Mouse (Mus musculus) spleen, embryonic (tissue): ENCODE results near the gene Chst15.

ENCODE experiments used
- CTCF ChIA-PET: fragments of 350-600 bp; sonication (Branson Sonifier 250); formaldehyde crosslinking; loops from one replicate; lab custom pipeline; 2022; lab: Charles Lee

Chst15 gene

DNA sequence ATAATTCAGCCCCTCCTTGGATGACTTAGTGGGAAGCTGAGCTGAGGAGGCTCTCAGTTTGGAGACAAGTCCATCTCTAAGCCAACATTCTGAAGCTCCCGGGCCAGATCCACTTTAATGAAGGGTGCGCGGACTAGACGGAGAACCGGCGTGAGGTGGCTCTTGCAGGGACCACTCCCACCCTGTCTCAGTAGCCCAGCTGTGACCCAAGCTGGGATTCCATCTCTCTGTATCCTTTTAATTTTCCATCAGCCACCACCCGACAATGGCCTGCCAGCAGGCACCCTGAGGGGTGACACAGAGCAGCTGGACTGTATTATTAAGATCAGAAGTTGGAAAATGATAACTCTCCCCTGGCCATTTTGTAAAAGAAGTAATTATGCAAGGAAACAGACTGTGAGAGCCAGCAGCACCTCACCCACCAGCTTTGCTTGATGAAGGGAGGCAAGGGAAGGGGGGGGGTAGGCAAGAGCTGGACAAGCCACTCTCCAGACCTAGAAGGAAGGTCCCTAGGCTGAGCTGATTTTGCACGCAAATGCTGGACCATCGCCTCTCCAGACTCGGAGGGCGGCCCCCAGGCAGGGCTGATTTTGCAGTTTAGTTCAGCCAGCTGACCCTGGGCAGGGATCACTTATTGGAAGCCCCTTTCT is 20.4 kb upstream of the Chst15 start:
- CTCF ChIA-PET: no interaction called here

DNA sequence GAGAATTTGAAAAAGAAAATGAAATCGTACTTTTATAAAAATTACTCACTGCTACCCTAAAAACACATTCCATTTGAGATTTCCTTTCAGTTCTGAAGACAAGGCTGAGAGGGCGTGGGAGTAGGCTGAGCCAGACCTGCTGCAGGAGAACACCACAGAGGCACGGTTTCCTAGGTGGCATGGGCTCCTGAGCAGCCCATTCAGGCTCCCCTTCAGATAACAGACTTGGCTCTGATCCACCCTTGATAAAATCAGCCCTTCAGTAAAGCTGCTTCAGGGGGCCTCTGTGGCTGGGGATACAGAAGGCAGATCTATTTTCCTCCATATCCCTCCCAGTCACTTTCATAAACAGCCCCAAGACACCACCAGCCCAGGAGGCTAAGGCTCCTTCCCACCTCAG is 19.8 kb upstream of the Chst15 start:
- CTCF ChIA-PET: no interaction called here

DNA sequence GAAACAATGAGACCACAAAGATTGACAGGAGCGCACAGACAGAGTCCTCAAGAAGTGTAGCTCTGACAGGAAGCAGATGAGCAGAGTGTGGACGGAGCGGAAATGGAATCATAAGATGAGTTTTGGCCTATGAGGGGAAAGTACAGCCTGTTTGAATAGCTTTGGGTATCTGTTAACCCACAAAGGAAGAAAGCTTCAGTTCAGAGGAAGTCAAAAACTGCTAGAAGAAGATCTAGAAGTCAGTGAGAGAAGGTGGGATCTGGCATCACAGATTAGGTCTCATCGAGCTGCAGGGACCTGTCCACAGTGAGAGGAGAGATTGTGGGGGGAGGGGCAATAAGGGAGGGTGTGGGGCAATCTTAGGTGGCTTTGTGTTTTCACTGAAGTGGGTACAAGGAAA is 18.3 kb upstream of the Chst15 start:
- CTCF ChIA-PET: interaction anchor here (0.5 kb wide), 1 partner anchor 35 kb away, joined by 3 read pairs; no protein-coding TSS in a partner anchor

DNA sequence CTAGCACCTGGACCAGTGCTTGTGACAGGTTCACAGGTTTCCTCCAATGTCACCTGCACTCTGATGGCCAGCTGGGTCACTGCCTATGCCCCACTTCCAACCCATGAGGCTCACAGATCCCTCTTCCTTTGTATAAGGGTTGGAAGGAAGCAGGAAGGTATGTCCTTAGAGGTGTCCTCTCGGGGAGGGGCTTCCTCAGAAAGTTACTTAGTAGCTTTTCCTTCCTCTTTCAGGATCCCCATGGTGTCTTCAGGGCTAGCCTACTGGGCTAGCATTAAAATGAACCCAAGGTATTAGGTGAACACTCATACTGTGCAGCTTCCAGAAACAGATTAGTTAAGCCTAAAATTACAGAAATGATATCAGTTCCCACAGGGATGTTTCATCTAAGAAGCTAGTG is 16.1 kb upstream of the Chst15 start:
- CTCF ChIA-PET: interaction anchor here (0.9 kb wide), 1 partner anchor 17 kb away, joined by 4 read pairs; the partner anchor contains the start of gene Chst15

DNA sequence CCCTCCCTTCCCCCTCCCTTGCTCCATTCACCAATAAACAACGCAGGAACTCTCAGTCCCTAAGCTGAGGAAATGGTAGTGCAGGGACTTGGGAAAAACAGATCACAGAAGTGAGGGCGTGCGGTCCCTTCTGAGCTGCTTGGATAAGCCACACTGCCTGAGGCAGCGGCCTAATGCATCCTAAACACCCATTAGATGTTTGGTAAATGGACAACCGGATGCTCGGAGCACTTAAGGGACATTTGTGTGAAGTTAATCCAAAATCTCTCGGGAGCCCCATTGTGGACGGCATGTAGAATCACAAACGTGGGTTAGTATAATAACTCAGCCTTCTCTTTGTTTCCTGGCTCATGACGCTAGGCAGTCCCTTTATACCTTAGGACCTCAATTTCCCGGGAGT is 15.1 kb upstream of the Chst15 start:
- CTCF ChIA-PET: no interaction called here

DNA sequence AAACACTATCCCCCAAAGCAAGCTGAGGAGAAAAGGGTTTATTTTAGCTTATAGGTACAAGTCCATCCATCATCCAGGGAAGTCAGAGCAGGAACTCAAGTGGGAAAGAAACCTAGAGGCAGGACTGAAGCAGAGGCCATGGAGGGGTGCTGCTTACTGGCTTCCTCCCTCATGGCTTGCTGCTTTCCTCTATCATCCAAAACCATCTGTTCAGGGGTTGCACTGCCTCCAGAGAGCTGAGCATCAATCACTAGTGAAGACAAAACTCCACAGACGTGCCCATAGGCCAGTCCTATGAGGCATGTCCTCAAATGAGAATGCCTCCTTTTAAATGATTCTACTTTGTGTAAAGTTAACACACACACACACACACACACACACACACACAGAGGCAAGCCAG is 13.2 kb upstream of the Chst15 start:
- CTCF ChIA-PET: no interaction called here

DNA sequence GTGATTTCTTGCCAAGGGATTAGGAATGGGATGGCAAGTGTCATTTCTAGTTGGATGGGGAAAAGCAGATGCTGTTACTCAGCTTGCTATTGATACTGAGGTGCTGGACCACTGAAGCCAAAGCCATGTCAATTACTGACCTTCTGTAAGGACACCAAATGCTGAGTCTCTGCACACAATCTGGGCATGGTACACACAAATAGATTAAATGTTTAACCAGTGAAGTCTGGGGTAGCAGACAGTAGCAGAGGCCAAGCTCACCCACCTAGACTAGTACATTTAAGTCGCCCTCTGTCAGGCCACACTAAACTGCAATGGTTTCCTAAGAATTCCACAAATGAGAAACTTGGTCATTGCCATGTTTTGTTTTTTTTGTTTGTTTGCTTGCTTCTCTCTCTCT is 11.6 kb upstream of the Chst15 start:
- CTCF ChIA-PET: no interaction called here

DNA sequence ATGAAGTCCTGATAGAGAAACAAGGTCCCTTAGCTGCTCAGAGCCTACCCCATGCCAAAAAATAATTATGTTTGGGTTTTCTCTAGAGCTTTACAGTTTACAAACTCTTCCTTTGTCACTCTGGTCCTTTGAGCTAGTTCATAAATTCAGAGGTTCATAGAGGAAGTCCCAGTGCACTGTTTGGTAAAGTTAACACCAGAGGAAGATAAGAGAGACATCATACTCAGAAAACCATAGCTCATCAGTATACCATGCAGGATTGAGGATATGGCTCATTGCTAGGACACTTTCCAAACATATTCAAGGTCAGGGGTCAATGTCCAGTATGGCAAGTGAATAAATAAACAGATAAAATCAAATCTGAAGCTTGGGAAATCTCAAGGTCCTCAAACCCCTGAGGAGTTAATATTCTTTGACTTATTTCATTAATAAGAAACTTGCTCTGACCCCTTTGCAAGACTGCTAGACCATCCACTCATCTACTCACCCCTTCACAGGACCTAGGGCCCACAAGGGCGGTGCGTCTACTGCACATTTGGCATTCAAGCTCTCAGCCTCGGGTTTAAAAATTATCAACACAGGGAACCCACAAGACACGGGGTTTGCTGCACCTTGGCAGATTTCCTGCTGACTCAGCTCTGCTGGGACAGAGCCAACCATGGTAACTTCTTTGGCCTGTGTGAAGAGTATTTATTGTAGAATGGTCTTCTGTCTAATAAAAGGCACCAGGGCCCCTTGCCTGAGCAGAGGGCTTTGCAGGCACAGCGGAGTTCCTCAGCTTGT is 8.7 kb upstream of the Chst15 start:
- CTCF ChIA-PET: interaction anchor here (0.8 kb wide), 1 partner anchor 12 kb away, joined by 3 read pairs; no protein-coding TSS in a partner anchor

DNA sequence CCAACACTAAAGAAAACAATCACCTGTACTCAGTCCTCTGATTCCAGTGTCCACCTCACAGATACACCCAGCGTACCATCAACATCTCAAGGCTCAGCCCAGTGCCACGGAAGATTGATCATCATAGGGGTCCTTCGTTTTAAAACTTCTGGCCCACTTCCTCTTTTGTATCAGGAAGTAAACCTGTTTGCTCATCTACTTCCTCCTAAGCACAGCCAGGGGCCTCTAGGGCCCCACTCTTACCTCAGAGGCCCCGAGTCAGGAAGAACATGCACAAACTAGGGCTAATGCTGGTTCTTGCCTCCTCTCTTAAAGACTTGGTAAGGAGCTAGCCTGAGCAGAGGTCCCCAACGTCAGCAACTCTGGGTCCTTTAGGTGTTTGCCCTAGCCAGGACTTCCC is 6.4 kb upstream of the Chst15 start:
- CTCF ChIA-PET: interaction anchor here (0.8 kb wide), 1 partner anchor 148 kb away, joined by 3 read pairs; no protein-coding TSS in a partner anchor

DNA sequence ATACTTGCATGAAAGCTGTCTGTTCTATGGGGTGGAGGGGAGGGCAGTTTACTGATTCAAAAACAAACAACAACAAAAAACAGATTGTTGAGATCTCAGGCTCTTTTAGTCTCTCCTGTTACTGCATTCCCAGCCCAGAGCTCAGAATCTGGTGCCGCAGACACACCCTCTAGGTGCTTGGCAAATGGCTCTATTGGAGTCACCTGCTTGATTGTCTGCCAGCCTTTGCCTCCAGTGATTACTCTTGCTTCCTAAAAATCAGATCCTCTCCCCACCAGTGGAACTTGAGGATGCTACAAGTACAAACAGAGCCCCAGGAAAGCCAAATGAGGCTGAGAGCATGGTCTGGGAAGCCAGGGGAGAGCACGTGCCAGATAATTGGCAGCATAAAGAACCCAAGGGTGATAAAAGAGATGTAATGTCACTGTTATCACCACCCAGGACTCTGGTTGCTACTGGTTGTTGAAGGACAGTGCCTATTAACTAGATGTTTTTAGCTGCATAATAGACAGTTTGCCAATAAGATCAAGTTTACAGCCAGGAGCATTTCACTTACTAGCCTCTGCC is 4.4 kb upstream of the Chst15 start:
- CTCF ChIA-PET: no interaction called here

DNA sequence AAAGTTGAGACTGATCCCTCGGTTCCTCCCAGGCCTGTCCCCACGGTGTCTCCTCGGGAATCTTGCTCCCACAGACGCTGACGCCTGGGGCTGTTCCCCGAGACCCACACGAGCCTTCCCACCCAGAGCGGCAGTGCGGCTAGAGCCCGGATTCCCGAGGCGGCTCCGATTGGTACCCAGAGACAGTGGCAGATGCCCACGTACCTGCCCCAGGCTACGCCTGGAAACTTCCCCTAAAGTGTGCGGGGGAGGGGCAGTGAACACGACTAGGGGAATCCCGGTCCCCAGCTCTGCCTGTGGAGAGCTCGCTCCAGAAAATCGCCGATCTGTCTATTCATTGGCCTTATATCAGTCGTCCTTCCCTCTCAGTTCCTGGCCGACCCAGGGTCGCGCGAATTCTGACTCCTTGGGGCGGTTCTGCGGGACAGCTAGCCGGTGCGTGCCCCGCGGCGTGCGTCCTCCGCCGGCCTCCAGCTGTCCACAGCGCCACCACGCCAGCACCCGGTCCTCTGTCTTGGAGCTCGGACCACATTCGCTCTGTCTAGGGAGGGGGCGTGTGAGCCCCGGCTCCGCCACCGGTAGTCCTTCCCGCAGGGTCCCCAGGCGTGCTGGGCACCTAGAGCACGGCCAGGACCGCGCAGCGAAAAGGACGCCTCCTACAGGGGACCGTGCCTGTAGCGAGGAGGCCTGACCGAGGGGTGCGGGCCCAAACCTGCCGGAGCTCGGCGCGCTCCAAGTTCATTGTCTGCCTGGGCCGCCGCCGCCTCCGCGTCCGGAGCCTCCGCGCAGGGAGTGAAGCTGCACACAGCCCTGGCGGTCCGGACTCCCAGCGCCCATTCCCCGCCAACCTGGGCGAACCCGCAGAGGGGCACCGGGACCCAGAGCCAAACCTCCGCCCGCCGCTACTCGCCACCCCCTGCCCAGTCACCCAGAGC is 660 bp downstream of the Chst15 start:
- CTCF ChIA-PET: interaction anchor here (0.5 to 1.4 kb wide), 2 partner anchors 17 to 33 kb away, joined by 4 to 8 read pairs; no protein-coding TSS in a partner anchor

DNA sequence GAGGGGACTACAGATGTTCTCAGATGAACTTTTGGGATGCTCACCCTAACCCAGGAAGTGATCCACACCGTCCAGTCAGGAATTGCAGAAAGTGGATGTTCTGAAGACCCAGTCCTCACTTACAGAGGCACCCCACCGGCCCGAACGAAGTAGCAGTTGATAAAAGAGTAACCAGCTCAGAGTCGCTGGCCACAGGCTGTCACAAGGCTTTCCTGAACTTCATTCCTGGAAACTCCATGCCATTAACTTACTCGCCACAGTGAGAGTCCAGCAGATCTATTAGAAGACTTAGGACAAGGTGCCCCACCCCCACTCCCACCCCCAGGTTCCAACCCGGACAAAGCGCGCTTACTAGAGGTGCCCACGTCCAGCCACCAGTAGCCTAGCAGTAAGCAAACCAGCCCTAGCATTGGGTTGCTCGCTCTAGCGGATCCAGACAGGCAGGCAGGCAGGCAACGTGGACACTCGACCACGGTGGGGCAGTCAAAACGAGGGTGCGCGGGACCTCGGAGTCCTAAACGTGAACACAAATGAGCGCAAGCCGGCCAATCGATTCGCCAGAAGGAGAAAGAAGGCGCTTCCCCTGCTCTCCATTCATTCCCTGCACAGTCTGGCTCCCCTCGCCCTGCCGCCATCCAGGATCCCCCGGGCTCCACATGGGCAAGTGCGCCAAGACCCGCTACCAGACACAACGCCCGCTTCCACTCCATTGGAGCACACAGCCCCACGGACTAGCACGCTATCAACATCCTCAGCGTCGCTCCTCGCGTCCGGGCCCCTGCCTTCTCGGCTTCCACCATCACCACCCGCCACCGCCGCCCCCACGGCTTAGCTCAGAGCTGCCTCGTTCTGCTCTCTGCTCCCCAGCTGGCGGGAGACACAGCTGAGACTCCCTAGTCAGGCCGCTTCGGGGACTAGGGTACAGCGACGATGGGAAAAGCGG is 1.6 kb downstream of the Chst15 start:
- CTCF ChIA-PET: interaction anchor here (0.5 to 1.4 kb wide), 3 partner anchors 10 to 158 kb away, joined by 3 to 4 read pairs (median 3); no protein-coding TSS in a partner anchor

DNA sequence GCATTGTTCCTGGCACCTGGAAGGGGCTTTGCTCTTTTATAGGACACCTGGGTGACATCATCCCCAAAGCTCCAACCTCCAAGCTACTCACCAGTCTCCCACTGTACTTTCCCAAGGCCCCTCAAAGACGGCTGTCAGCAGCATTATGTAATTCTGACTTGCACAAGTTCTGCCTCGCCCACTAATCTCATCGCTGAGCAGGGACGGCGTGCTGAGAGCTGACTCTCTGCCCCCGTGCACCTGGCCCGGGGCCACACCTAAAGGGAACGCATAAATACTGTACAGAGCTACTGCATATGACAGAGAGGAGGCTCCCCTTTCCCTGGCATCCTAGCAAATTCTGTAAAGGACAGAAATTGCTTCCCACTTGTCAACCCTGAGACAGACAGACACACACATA is 4.6 kb downstream of the Chst15 start:
- CTCF ChIA-PET: interaction anchor here (0.5 kb wide), 1 partner anchor 154 kb away, joined by 3 read pairs; no protein-coding TSS in a partner anchor

DNA sequence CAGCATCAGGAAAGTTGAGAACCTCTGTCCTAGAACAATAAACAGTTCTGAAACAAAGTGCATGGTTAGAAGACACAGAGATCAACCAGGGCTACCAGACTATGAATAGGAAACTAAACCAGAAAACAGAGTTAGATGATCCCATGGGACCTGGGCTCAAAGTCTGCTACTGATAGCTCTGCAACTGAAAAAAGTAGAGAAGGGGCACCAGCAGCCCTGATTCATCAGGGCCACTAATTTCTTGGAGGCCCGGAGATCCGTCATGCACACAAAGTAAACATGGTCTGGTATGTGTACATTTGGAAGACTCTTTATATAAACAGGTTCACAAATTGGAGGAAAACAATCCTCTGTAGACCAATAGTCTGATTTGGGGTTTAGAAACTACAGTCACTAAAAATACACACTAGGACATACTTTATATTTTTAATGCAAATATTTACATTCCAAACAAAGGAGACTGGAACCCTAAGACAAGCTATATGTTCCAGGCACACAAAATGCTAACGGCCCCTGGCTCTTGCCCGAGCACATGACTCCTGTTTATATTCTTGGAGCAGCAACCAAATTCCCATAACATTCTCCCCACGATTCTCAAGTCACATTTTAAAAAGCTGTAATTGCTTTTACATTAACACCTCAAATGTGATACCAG is 8.4 kb downstream of the Chst15 start:
- CTCF ChIA-PET: no interaction called here

DNA sequence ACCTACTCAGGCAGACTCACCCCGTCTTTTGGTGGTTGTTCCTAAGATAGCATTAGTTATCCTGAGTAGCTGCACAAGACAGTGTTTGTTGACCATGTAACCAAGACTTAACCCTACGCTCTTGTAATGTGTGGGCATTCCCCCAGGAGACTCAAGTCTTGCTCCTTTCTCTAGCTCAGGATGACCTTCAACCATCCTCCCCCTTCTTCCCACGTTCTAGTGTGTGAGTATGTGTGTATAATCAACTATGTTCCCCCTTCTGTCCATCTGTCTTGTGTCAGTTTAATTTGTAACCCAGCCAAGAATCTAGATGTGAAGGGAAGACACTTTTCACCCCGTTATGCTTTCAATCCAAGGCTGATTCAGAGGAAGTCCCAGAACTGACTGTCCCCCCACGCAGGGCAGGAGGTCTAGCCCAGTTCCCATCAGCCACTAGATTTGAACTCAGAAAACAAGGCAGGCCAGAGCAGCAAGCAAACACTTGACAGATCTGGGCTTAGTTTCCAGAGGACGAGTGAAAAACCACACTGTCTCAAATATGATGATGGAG is 9.2 kb downstream of the Chst15 start:
- CTCF ChIA-PET: no interaction called here

DNA sequence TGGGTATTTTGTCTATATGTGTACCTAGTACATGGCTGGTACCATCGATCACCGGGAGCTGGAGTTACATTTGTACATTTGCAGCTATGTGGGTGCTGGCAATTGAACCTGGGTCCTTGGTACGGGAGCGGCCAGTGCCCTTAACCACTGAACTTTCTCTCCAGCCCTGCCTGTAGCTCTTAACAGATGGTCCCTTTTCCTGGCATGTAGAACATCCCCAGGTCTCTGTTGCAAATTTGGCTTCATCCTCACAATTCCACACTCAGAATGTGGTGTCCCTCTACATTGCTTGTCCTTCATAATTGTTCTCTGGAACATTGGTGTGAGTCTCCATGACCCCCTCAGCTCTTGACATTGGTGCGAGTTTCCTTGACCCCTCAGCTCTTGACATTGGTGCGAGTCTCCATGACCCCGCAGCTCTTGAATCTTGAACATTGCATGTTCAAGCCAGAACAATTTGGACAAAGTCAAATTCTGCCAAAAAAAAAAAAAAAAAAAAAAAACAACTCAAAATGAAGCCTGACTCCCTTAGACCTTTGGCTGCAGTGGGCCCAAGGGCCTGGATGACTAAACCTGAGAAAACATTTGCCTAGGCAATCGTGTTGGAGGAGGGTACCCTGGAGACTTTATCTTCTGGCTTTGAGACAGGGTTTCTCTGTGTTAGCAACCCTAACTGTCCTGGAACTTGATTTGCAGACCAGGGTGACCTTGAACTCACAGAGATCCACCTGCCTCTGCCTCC is 10.2 kb downstream of the Chst15 start:
- CTCF ChIA-PET: interaction anchor here (0.6 kb wide), 2 partner anchors 457 to 1010 kb away, joined by 3 to 7 read pairs; no protein-coding TSS in a partner anchor

DNA sequence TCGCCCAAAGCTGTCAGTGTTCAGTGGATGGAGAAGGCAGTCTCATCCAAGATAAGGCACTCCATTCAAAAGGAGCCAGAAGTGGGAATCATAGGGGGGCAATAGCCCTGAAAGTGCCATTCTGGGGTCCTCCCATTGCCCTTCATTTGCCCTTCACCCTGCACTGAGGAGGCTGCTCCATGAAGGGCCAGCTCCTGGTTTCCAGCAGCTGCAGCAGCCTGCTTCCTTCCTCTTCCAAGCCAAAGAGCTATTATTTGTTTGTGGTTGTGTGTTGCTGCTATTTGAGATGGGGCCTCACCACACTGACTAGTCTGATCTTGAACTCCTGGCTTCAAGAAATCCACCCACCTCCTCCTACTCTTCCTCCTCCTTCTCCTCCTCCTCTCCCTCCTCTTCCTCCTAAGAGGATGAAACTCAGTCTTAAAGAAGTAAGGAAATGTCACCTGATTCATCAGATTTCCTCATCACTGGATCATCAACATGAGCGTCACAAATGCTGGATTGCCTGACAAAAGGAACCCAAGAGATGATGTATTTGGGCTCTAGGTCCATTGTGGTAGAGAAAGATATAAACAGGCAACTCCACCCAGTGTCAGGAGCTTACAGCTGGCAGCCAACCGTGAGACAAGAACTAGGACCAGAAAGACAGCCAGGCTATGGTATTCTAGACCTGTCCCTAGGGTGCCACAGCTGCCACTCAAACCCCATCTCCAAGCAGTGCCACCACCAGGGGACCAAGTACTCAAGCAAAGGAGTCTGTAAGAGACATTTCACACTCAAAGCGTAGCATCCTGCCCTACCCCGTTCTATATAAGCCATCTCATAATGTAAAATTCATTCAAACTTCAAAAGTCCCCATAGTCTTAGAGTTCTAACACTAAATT is 11.3 kb downstream of the Chst15 start:
- CTCF ChIA-PET: interaction anchor here (0.6 to 1.1 kb wide), 3 partner anchors 10 to 655 kb away, joined by 3 read pairs; partner anchors contain the start of gene Chst15
